Mouse (Mus musculus) hindbrain, embryonic 10.5 days (tissue): ENCODE measurements around the gene Gm9945. TPM values are rescaled to one million over a fixed set of nuclear protein-coding genes. Genes with fewer than 3 reads are reported as not detected.
A peak's percentile ranks its signal among the peaks of the same experiment; 100 is the strongest.

Experiments
- DNase-seq: peaks from one replicate; pipeline ENCODE4 v3.0.0-alpha.2; 2017; ENCODE audit warnings: low spot score
- H3K27ac ChIP-seq: fragments of 300-500 bp; sonication (generic); 2 replicates; pipeline ENCODE4 v1.5.1; 2016; ENCODE audit warnings: mild to moderate bottlenecking, moderate library complexity
- H3K27me3 ChIP-seq: fragments of 300-500 bp; sonication (generic); 2 replicates; pipeline ENCODE4 v1.6.1; 2016; ENCODE audit warnings: mild to moderate bottlenecking; ENCODE audit not compliant: poor library complexity, insufficient read depth, severe bottlenecking
- H3K36me3 ChIP-seq: fragments of 300-500 bp; sonication (generic); 2 replicates; pipeline ENCODE4 v1.6.1; 2016; ENCODE audit warnings: mild to moderate bottlenecking, moderate library complexity
- H3K4me1 ChIP-seq: fragments of 300-500 bp; sonication (generic); replicated peaks from 2 replicates; pipeline ENCODE4 v1.6.1; 2016; ENCODE audit warnings: mild to moderate bottlenecking
- H3K4me3 ChIP-seq: fragments of 300-500 bp; sonication (generic); 2 replicates; pipeline ENCODE4 v1.5.1; 2016; ENCODE audit warnings: mild to moderate bottlenecking, moderate library complexity
- H3K9me3 ChIP-seq: fragments of 300-500 bp; sonication (generic); 2 replicates; pipeline ENCODE4 v1.6.1; 2016; ENCODE audit warnings: mild to moderate bottlenecking, moderate library complexity
- WGBS: fragments of 180-500 bp; shearing (Covaris S2); methylation state at CpG from one replicate; pipeline ENCODE4 v1.1.7; 2016; 5-methylcytosine and 5-hydroxymethylcytosine counted together
- polyA plus RNA-seq: library from polyadenylated mRNA; unstranded; fragments of >200 nt; fragmentation: Nextera tagmentation; extraction: Ambion mirVana; gene quantifications from 2 replicates; pipeline ENCODE4 v1.2.1, GENCODE M21; 2016

The Gm9945 gene
- polyA plus RNA-seq, 1 experiment from 2014 or later, result not detected

- no peak overlapping the region for H3K27ac ChIP-seq
- H3K27me3 ChIP-seq, result peaks cover 95% of the 10 kb centered on the region
- H3K4me3 ChIP-seq, result no peak overlapping the region
- WGBS, result 91% methylated on average over 9 of the region's 9 CpGs
- H3K9me3 ChIP-seq, result no peaks in the 10 kb centered on the region
- H3K36me3 ChIP-seq, result no peaks in the 10 kb centered on the region
- H3K4me1 ChIP-seq, result peaks cover 20% of the 10 kb centered on the region
- DNase-seq, result no peak
These were observed 27.3 kb downstream of the Gm9945 start for GRCm38 (mm10) chr11:53507098-53507805.

GRCm38 (mm10) chr11:53508152-53508551 is 28.2 kb downstream of the Gm9945 start:
- DNase-seq, result no peak
- Histone ChIP-seq H3K27me3 (peaks cover 92% of the 10 kb centered on the region), H3K4me3 (no peak overlapping the region), H3K4me1 (peaks cover 20% of the 10 kb centered on the region), H3K27ac (no peak overlapping the region), H3K36me3 (no peaks in the 10 kb centered on the region), H3K9me3 (no peaks in the 10 kb centered on the region)
- WGBS, result 73% methylated on average over 7 of the region's 7 CpGs

- peaks cover 91% of the 10 kb centered on the region for H3K27me3 ChIP-seq
These were observed 28.6 kb downstream of the Gm9945 start for GRCm38 (mm10) chr11:53508591-53508990.

GRCm38 (mm10) chr11:53510351-53510750 is 30.4 kb downstream of the Gm9945 start:
- Histone ChIP-seq H3K4me3 (no peak overlapping the region), H3K9me3 (no peaks in the 10 kb centered on the region), H3K36me3 (no peaks in the 10 kb centered on the region), H3K27me3 (peaks cover 92% of the 10 kb centered on the region), H3K27ac (no peak overlapping the region), H3K4me1 (peaks cover 12% of the 10 kb centered on the region)
- DNase-seq, result no peak
- 61% methylated on average over 5 of the region's 5 CpGs for WGBS

More at GRCm38 (mm10) chr11:53508591-53508990, 28.6 kb downstream of the Gm9945 start:
- 57% methylated on average over 3 of the region's 3 CpGs for WGBS
- Histone ChIP-seq H3K36me3 (no peaks in the 10 kb centered on the region), H3K4me1 (peaks cover 20% of the 10 kb centered on the region), H3K9me3 (no peaks in the 10 kb centered on the region), H3K4me3 (no peak overlapping the region), H3K27ac (no peak overlapping the region)
- DNase-seq, result no peak

GRCm38 (mm10) chr11:53516775-53517627 is 37.0 kb downstream of the Gm9945 start:
- peaks cover 45% of the 10 kb centered on the region for H3K4me1 ChIP-seq
- no peaks in the 10 kb centered on the region for H3K36me3 ChIP-seq
- 0 out of 2 replicates have a peak overlapping the region, but pooled peaks have one; percentile 35 for H3K27ac ChIP-seq
- H3K4me3 ChIP-seq, result no peak overlapping the region
- whole genome bisulfite sequencing, result 46% methylated on average over 8 of the region's 8 CpGs
- no peaks in the 10 kb centered on the region for H3K9me3 ChIP-seq
- DNase-seq, result no peak
- H3K27me3 ChIP-seq, result peaks cover 86% of the 10 kb centered on the region

- Histone ChIP-seq H3K36me3 (no peaks in the 10 kb centered on the region), H3K4me1 (peaks cover 57% of the 10 kb centered on the region), H3K9me3 (no peaks in the 10 kb centered on the region), H3K27ac (no peak overlapping the region), H3K4me3 (no peak overlapping the region), H3K27me3 (peaks cover 91% of the 10 kb centered on the region)
- no peak for DNase-seq
- WGBS, result 48% methylated on average over 5 of the region's 5 CpGs
These were observed 38.8 kb downstream of the Gm9945 start for GRCm38 (mm10) chr11:53518759-53519158.

GRCm38 (mm10) chr11:53519207-53520121 is 39.5 kb downstream of the Gm9945 start, which contains the start of gene Sept8:
Gene Sept8 (plus strand): TSS chr11:53519257.
- WGBS, result 3% methylated on average over 79 of the region's 79 CpGs
- Histone ChIP-seq H3K4me3 (peak within 1 kb of the TSS; percentile 89), H3K4me1 (peaks cover 64% of the 10 kb centered on the region), H3K9me3 (no peaks in the 10 kb centered on the region), H3K27ac (peak within 1 kb of the TSS; percentile 90), H3K36me3 (no peaks in the 10 kb centered on the region), H3K27me3 (peaks cover 84% of the 10 kb centered on the region)
- DNase-seq, result peak; percentile 64

- peak; percentile 40 for DNase-seq
- Histone ChIP-seq H3K36me3 (no peaks in the 10 kb centered on the region), H3K4me1 (peaks cover 73% of the 10 kb centered on the region), H3K27me3 (peaks cover 79% of the 10 kb centered on the region), H3K27ac (peak overlapping the region; percentile 90), H3K4me3 (peak overlapping the region; percentile 89), H3K9me3 (no peaks in the 10 kb centered on the region)
- WGBS, result 3% methylated on average over 24 of the region's 24 CpGs
These were observed 40.4 kb downstream of the Gm9945 start for GRCm38 (mm10) chr11:53520122-53520978.

GRCm38 (mm10) chr11:53521120-53521820 is 41.3 kb downstream of the Gm9945 start:
- 59% methylated on average over 16 of the region's 16 CpGs for WGBS
- Histone ChIP-seq H3K9me3 (no peaks in the 10 kb centered on the region), H3K27ac (no peak overlapping the region), H3K4me3 (peak overlapping the region; percentile 89), H3K36me3 (no peaks in the 10 kb centered on the region), H3K27me3 (peaks cover 70% of the 10 kb centered on the region), H3K4me1 (peaks cover 81% of the 10 kb centered on the region)
- DNase-seq, result no peak

- Histone ChIP-seq H3K27ac (no peak overlapping the region), H3K27me3 (peaks cover 70% of the 10 kb centered on the region), H3K9me3 (no peaks in the 10 kb centered on the region), H3K36me3 (no peaks in the 10 kb centered on the region), H3K4me3 (peak overlapping the region; percentile 89; the same call in 1 of the 2 replicates), H3K4me1 (peaks cover 79% of the 10 kb centered on the region)
- no peak for DNase-seq
- WGBS, result 86% methylated on average over 7 of the region's 7 CpGs
These were observed 41.8 kb downstream of the Gm9945 start for GRCm38 (mm10) chr11:53521821-53522131.

GRCm38 (mm10) chr11:53522362-53522761 is 42.4 kb downstream of the Gm9945 start:
- H3K27me3 ChIP-seq, result peaks cover 68% of the 10 kb centered on the region
- H3K4me1 ChIP-seq, result peaks cover 73% of the 10 kb centered on the region
- no peak for DNase-seq
- no peaks in the 10 kb centered on the region for H3K9me3 ChIP-seq
- H3K27ac ChIP-seq, result no peak overlapping the region
- no peaks in the 10 kb centered on the region for H3K36me3 ChIP-seq
- H3K4me3 ChIP-seq, result no peak overlapping the region
- 92% methylated on average over 3 of the region's 3 CpGs for WGBS
